Mouse (Mus musculus): ENCODE results near the gene R3hdml.
"Not testable (repeated sequence)": the region's sequence is repeated elsewhere in the genome, so short reads cannot be mapped to it uniquely, and the experiment has no call there.

R3hdml gene

GRCm38 (mm10) chr2:163492018-163492417 is at the start of gene R3hdml:
Gene R3hdml, plus strand, starts transcription at chr2:163492318.
- in situ Hi-C loops (cut with MboI, MseI) = no loop called here

DNA sequence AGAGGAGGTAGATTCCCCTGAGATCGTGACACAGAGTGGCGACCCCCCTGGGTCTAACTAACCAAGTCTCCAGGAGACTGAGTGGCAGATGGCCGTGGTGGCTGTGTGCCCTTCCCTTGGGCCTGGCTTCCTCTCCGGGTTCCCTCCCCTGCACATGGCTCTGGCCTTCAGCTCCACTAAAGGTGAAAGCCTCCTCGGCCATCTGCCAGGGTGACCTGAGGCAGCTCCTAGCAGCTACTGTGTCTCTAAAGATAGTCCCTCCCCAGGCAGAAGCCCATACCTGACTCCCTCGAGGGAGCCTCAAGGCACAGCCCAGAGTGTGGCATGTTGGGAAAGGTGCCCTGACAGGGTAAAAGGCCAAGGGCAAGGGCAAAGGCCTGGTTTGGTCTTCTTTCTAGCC is 48.6 kb upstream of the R3hdml start:
- in situ Hi-C loops (cut with MboI, MseI) = no loop called here

DNA sequence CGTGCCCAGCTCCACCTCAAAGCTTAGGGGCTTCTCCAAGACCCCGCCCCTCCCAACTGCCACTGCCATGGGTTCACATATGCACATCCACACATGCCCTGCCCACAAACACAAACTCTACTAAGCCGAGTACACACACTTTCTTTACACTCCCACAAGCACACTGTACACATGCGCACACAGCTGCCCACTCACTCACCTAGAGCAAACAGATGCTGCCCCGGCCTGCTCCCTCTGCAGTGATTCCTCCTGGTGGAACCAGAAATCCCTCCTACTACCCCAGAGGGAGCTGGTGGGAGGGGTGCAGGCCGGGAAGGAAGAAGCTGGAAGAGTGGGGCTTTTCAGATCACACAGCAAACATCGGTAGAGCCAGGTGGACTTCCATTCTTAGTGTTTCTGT is 48.1 kb upstream of the R3hdml start:
- in situ Hi-C loops (cut with MboI, MseI) = no loop called here

DNA sequence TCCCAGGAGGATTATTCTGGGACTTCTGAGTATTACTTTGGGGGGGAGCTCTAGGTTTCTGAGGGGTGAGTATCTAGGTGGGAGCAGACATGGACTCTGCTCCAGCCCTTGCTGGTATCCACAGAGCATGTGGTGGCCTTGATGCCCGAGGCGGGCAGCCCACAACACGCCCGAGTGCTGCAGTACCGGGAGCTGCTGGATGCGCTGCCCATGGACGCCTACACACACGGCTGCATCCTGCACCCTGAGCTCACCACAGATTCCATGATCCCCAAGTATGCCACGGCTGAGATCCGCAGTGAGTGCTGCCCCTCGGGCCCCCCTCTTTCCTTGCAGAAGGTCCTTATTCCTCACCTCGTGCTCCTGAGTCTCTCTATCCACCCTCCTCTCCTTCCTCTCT is 44.7 kb upstream of the R3hdml start:
- in situ Hi-C loops (cut with MboI, MseI) = no loop called here

DNA sequence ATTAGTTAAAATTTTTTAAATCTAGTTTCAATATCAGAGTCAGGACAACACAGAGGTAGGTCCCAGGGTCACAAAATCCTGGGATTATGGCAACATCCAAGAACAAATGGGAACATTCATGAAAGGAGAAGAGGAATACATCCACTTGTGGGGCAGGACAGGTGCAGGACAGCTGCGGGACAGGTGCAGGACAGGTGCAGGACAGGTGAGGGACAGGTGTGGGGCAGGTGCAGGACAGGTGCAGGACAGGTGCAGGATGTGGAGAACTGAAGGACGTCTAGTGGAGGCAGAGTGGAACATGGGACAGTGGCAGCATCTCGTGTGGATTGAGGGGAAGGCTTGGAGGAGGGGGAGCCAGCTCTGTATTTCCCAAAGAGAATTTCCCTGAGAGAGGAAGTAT is 42.8 kb upstream of the R3hdml start:
- in situ Hi-C loops (cut with MboI, MseI) = no loop called here

DNA sequence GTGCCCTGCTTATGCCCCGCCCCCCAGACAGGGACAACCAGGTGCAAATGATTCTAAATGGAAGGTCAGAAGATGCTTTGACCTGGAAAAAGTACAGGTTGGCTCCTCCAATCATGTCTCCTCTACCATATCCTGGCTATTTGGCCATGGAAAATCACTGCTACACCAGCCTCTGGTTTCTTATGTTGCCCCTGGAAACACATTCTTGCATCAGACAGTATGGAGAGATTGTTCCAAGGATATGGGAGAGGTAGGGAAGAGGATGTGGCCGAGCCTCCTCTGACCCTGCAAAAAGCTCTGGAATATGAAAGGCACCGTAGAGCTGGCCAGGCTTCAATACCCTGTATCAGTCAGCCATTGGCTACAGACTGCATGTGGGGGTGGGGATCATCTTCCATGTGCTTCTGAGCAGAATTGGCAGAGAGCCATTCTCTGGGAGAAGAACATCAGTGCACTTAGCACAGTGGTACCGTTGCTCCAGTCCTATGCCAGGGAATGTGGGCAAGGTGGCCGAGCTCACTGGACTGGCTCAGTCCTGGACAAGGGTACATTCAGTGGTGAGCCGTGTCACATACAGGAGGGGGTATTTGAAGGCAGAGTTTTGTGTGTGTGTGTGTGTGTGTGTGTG is 41.3 kb upstream of the R3hdml start:
- in situ Hi-C loops (cut with MboI, MseI) = no loop called here

DNA sequence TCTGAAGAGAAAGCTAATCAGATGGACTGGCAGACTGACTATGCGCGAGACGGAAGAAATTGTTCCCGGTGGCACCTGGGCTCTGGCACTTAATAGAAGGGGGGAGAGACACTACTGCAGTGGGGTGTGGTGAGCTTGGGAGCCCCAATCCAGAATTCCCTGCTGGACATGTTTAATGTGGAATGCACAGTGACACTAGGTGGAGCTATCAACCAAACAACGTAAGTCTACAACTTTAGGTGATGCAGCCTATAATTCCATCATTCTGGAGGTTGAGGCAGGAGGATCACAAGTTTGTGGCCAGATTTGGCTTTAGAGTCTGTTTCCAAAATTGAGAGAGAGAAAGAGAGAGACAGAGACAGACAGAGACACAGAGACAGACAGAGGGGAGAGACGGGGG is 39.4 kb upstream of the R3hdml start:
- in situ Hi-C loops (cut with MboI, MseI) = no loop called here

DNA sequence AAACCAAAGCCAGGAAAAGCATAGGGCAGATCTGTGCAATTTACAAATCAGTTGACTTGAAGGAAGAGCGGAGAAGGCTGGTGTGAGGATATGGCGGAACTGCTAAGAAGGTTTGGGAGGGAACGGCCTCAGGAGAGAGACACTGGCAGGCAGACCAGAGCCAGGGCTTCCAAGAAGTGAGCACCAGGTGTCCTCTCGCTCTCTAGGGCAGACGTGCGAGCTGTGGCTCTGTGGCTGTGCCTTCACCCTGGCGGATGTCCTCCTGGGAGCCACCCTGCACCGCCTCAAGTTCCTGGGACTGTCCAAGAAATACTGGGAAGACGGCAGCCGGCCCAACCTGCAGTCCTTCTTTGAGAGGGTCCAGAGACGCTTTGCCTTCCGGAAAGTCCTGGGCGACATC is 38.7 kb upstream of the R3hdml start:
- in situ Hi-C loops (cut with MboI, MseI) = no loop called here

GRCm38 (mm10) chr2:163458539-163459265 is 33.4 kb upstream of the R3hdml start:
- in situ Hi-C loops (cut with MboI, MseI) = no loop called here

DNA sequence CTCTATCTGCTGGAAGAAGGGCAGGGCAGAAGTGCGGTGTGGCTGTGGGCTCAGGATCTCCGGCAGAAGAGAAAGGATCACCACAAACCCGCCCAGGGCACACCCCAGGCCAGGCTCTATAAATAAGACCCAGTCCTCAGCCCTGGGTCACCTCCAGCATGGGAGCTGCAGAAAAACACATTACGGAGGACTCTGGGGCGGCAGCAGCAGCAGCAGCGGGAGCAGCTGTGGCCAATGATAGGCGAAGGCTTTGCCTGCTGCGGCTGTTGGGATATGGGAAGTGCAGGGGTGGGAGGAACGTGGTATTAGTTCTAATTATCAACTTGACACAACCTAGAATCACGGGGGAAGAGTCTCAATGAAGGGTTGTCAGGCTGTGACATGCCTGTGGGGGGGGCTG is 32.7 kb upstream of the R3hdml start:
- in situ Hi-C loops (cut with MboI, MseI) = no loop called here

DNA sequence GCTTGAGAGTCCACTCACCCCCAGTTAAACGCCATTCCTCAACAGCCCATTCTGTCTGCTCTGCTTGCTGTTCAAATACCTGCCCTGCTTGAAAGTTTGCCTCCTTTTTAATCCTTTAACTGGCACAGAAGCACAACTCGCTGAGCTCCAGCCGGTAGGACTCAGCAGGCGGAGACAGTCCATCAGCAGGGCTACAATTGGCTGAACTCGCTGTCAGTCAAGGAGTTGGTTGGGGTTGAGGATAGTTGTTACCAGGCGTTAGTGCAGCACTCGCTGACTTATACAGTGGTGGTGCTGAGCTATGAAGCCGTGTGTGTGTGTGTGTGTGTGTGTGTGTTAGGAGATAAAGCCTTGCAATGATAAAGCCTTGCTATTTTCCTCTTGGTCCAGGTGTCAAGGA is 31.5 kb upstream of the R3hdml start:
- in situ Hi-C loops (cut with MboI, MseI) = no loop called here

GRCm38 (mm10) chr2:163461307-163461706 is 30.8 kb upstream of the R3hdml start:
- in situ Hi-C loops (cut with MboI, MseI) = not testable (repeated sequence)

GRCm38 (mm10) chr2:163462386-163462785 is 29.7 kb upstream of the R3hdml start:
- in situ Hi-C loops (cut with MboI, MseI) = no loop called here

DNA sequence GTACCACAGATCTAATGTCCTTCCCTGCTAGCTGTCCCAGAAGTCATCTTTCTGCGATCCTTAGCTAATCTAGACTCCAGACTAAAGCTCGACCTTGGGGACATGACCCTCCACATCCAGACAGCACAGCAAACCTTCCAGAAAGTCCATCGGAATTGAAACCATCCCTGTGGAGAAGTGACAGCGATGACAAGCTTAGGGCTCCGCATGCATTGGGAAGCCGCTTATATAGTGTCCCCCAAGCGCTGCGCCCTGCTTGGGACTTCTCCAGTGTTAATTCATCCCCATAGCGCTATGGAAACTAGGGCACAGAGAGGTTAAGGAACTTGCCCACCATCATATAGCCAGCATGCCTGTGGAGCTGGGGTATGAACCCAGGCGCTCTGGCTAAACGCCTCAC is 29.3 kb upstream of the R3hdml start:
- in situ Hi-C loops (cut with MboI, MseI) = no loop called here

DNA sequence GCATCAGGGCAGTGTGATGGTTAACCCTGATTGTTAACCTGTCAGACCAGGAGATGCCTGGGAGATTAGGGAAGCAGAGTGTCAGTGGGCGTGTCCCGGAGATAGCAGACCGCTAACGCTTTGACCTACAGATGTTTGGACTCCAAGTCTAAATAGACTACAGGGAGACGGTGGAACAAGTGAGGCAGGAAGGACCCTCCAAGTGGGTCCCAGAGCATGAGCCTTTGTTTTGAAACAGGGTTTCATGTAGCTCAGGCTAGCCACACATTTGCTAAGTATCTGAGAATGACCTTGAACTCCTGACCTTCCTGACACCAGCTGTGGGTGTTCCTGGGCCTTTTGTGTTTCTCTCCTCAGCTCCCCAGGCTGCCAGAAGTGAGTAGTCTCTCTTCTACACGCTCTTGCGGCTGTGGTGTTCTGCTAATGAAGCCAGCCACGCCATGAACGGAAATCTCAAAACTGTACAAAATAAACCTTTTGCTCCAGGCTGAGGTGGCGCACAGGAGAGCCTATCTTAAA is 28.8 kb upstream of the R3hdml start:
- in situ Hi-C loops (cut with MboI, MseI) = no loop called here

DNA sequence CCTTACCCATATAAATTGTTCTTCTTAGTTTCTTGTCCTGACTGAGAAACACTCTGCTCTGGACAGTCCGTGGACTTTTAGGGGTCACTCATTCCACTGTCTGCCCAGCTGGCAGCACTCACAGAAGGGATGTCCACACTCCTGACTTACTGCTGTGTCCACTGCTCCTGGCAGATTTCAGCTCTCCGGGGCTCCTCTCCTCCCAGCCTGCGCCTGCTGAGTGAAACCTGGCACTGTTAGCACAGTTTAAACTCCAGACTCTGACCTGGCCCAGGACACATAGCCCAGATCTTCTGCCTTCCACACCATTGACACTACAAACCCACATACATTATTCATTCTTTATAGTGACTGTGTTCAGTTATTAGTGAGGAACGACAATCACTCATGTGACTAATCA is 28.1 kb upstream of the R3hdml start:
- in situ Hi-C loops (cut with MboI, MseI) = no loop called here

GRCm38 (mm10) chr2:163464562-163464961 is 27.6 kb upstream of the R3hdml start:
- in situ Hi-C loops (cut with MboI, MseI) = no loop called here

DNA sequence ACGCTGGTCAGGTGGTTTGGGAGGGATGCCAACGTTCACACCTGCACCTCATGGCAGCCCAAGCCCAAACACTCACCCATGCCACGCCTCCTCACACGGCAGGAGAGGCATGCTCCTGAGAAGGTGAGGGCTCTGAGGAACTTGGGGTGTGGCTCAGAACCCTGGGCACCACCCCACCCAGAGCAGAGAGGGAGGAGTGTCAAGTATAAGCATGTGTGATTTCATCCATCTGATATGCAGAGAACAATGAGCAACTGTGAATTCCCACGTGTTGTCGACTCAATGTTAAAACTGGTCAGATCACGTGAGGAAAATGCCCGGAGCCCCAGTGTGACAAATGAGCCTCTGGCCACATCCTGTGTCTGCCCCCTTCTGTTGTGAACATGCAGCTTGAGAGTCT is 25.3 kb upstream of the R3hdml start:
- in situ Hi-C loops (cut with MboI, MseI) = no loop called here

DNA sequence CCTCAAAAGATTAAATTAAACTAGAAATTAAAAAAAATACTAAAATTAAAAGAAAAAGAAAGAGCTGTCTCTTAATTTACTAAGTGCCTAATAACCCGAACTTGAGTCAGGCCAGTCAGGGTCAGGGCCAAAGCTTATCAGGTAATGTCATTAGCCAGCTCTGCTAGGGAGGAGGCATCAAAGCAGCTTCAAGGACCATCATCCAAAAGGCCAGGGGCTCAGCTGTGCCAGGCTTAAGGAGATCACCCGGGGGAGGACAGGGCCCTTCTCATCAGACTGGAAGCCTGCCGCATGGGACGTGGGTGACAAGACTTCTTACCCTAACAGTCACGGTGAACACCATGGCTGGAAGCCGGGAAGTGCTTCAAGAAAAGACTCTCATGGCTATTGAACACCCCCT is 24.5 kb upstream of the R3hdml start:
- in situ Hi-C loops (cut with MboI, MseI) = no loop called here

GRCm38 (mm10) chr2:163468866-163469265 is 23.3 kb upstream of the R3hdml start:
- in situ Hi-C loops (cut with MboI, MseI) = no loop called here

DNA sequence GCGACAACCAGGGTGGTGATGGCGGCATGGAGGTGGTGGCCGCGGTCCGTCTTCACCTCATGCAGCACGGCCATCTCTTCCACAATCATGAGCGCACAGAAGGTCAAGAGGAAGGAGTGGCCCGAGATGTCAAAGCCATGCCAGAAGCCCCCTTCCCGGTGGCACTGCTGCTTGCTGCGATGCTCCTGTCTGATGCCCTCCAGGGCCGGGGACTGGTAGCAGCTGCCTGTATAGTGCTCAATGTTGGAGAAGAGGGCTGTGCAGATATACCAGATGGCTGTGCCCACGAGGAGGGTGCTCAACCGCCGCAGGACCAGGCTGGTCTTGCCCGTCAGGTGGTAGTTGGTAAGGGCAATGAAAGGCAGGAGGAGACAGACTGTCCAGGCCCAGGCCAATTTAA is 22.4 kb upstream of the R3hdml start:
- in situ Hi-C loops (cut with MboI, MseI) = loop anchor here (5.0 kb wide), 2 partner anchors 42 to 523 kb away; partner anchors contain the start of gene Ywhab (in 1 of the 2)

- in situ Hi-C loops (cut with MboI, MseI) = loop anchor here (5.0 kb wide), 2 partner anchors 44 to 521 kb away; partner anchors contain the start of gene Ywhab (in 1 of the 2)
Observed at GRCm38 (mm10) chr2:163471136-163471535, 21.0 kb upstream of the R3hdml start.

Measured in T-helper 17 cell (primary cell).